Mouse (Mus musculus): Measurements from ENCODE around the gene Gm11555. TPM values are rescaled to one million over a fixed set of nuclear protein-coding genes. Genes with fewer than 3 reads are reported as not detected.

Gene Gm11555
- not detected for polyA plus RNA-seq (2017; shearing (Covaris generic))

GRCm38 (mm10) chr11:99650136-99650535 is at the start of gene Gm11555:
Gene Gm11555 (minus strand): TSS chr11:99650236.

GRCm38 (mm10) chr11:99690463-99690862 is 40.4 kb upstream of the Gm11555 start, which contains the start of gene Gm14190:
Gene Gm14190 (minus strand): TSS chr11:99690740.

GRCm38 (mm10) chr11:99665860-99666259 is 15.8 kb upstream of the Gm11555 start, which contains the start of gene Krtap4-6:
Gene Krtap4-6 (minus strand): TSS chr11:99665960.

GRCm38 (mm10) chr11:99658467-99659010 is 8.5 kb upstream of the Gm11555 start, which contains the start of gene Gm11563:
Gene Gm11563 (minus strand): TSS chr11:99658960.

GRCm38 (mm10) chr11:99643635-99644139 is 6.3 kb downstream of the Gm11555 start, which contains the start of gene Krtap4-7:
Gene Krtap4-7 (minus strand): TSS chr11:99644089.

GRCm38 (mm10) chr11:99634653-99635134 is 15.3 kb downstream of the Gm11555 start, which contains the start of gene Krtap4-2:
Gene Krtap4-2 (minus strand): TSS chr11:99635084.

GRCm38 (mm10) chr11:99628138-99628537 is 21.9 kb downstream of the Gm11555 start, which contains the start of gene Krtap4-1:
Gene Krtap4-1 (minus strand): TSS chr11:99628238.

GRCm38 (mm10) chr11:99620335-99620734 is 29.7 kb downstream of the Gm11555 start, which contains the start of gene Gm11562:
Gene Gm11562 (minus strand): TSS chr11:99620435.

GRCm38 (mm10) chr11:99614796-99615363 is 35.2 kb downstream of the Gm11555 start, which contains the start of gene Krtap2-4:
Gene Krtap2-4 (minus strand): TSS chr11:99614846.

GRCm38 (mm10) chr11:99610089-99610488 is 39.9 kb downstream of the Gm11555 start, which contains the start of gene Gm11937:
Gene Gm11937 (minus strand): TSS chr11:99610189.

GRCm38 (mm10) chr11:99603208-99603607 is 46.8 kb downstream of the Gm11555 start, which contains the start of gene Gm11938:
Gene Gm11938 (minus strand): TSS chr11:99603308.

Other genes starting within 250 kb of the Gm11555 start
- gene Krt12, start 228.0 kb downstream of the Gm11555 start, polyA plus RNA-seq (2017; shearing (Covaris generic)) = not detected
- gene Krt20, start 212.1 kb downstream of the Gm11555 start, polyA plus RNA-seq (2017; shearing (Covaris generic)) = not detected
- not detected for gene Krt23, start 157.1 kb downstream of the Gm11555 start, polyA plus RNA-seq (2017; shearing (Covaris generic))
- gene Krt39, start 128.9 kb downstream of the Gm11555 start, polyA plus RNA-seq (2017; shearing (Covaris generic)) = not detected
- not detected for gene Krt40, start 107.1 kb downstream of the Gm11555 start, polyA plus RNA-seq (2017; shearing (Covaris generic))
- not detected for gene Krtap3-3, start 99.4 kb downstream of the Gm11555 start, polyA plus RNA-seq (2017; shearing (Covaris generic))
- gene Krtap3-2, start 93.4 kb downstream of the Gm11555 start, polyA plus RNA-seq (2017; shearing (Covaris generic)) = not detected
- gene Gm11939, start 90.8 kb downstream of the Gm11555 start, polyA plus RNA-seq (2017; shearing (Covaris generic)) = not detected
- gene Krtap3-1, start 83.6 kb downstream of the Gm11555 start, polyA plus RNA-seq (2017; shearing (Covaris generic)) = not detected
- not detected for gene Krtap1-5, start 69.2 kb downstream of the Gm11555 start, polyA plus RNA-seq (2017; shearing (Covaris generic))
- gene Krtap1-4, start 66.6 kb downstream of the Gm11555 start, polyA plus RNA-seq (2017; shearing (Covaris generic)) = not detected
- not detected for gene Krtap1-3, start 58.9 kb downstream of the Gm11555 start, polyA plus RNA-seq (2017; shearing (Covaris generic))
- not detected for gene Krtap9-3, start 52.1 kb downstream of the Gm11555 start, polyA plus RNA-seq (2017; shearing (Covaris generic))
- gene Gm11938, start 46.9 kb downstream of the Gm11555 start, polyA plus RNA-seq (2017; shearing (Covaris generic)) = not detected
- gene Gm11937, start 40.0 kb downstream of the Gm11555 start, polyA plus RNA-seq (2017; shearing (Covaris generic)) = not detected
- gene Krtap2-4, start 35.4 kb downstream of the Gm11555 start, polyA plus RNA-seq (2017; shearing (Covaris generic)) = not detected
- gene Gm11562, start 29.8 kb downstream of the Gm11555 start, polyA plus RNA-seq (2017; shearing (Covaris generic)) = not detected
- not detected for gene Krtap4-1, start 22.0 kb downstream of the Gm11555 start, polyA plus RNA-seq (2017; shearing (Covaris generic))
- gene Krtap4-2, start 15.2 kb downstream of the Gm11555 start, polyA plus RNA-seq (2017; shearing (Covaris generic)) = not detected
- gene Krtap4-7, start 6.1 kb downstream of the Gm11555 start, polyA plus RNA-seq (2017; shearing (Covaris generic)) = not detected
- gene Gm11563, start 8.7 kb upstream of the Gm11555 start, polyA plus RNA-seq (2017; shearing (Covaris generic)) = not detected
- not detected for gene Krtap4-6, start 15.7 kb upstream of the Gm11555 start, polyA plus RNA-seq (2017; shearing (Covaris generic))
- gene Gm14190, start 40.5 kb upstream of the Gm11555 start, polyA plus RNA-seq (2017; shearing (Covaris generic)) = not detected
- not detected for gene Gm14180, start 84.1 kb upstream of the Gm11555 start, polyA plus RNA-seq (2017; shearing (Covaris generic))
- gene Gm11595, start 122.7 kb upstream of the Gm11555 start, polyA plus RNA-seq (2017; shearing (Covaris generic)) = not detected
- not detected for gene Krtap4-8, start 130.5 kb upstream of the Gm11555 start, polyA plus RNA-seq (2017; shearing (Covaris generic))
- not detected for gene Krtap4-9, start 135.0 kb upstream of the Gm11555 start, polyA plus RNA-seq (2017; shearing (Covaris generic))
- not detected for gene Gm11596, start 143.2 kb upstream of the Gm11555 start, polyA plus RNA-seq (2017; shearing (Covaris generic))
- gene Gm11569, start 148.7 kb upstream of the Gm11555 start, polyA plus RNA-seq (2017; shearing (Covaris generic)) = not detected
- not detected for gene Gm11554, start 154.2 kb upstream of the Gm11555 start, polyA plus RNA-seq (2017; shearing (Covaris generic))
- not detected for gene Krtap4-13, start 159.7 kb upstream of the Gm11555 start, polyA plus RNA-seq (2017; shearing (Covaris generic))
- gene Gm11564, start 165.4 kb upstream of the Gm11555 start, polyA plus RNA-seq (2017; shearing (Covaris generic)) = not detected
- not detected for gene 2300003K06Rik, start 187.8 kb upstream of the Gm11555 start, polyA plus RNA-seq (2017; shearing (Covaris generic))
- not detected for gene Krtap4-16, start 201.4 kb upstream of the Gm11555 start, polyA plus RNA-seq (2017; shearing (Covaris generic))
- gene Gm11568, start 207.7 kb upstream of the Gm11555 start, polyA plus RNA-seq (2017; shearing (Covaris generic)) = not detected
- gene Gm11559, start 214.2 kb upstream of the Gm11555 start, polyA plus RNA-seq (2017; shearing (Covaris generic)) = not detected
- not detected for gene Krtap9-1, start 223.2 kb upstream of the Gm11555 start, polyA plus RNA-seq (2017; shearing (Covaris generic))
- not detected for gene Gm11567, start 229.0 kb upstream of the Gm11555 start, polyA plus RNA-seq (2017; shearing (Covaris generic))